Mouse (Mus musculus) stomach, embryonic 14.5 days (tissue): ENCODE results near the gene Arel1. TPM values are rescaled to one million over a fixed set of nuclear protein-coding genes. Genes with fewer than 3 reads are reported as not detected.

ENCODE experiments used
- polyA plus RNA-seq: library from polyadenylated mRNA; unstranded; fragments of >200 nt; fragmentation: Nextera tagmentation; extraction: Ambion mirVana; gene quantifications from 2 replicates; pipeline ENCODE4 v1.2.1, GENCODE M21; 2014

The Arel1 gene
- polyA plus RNA-seq, 1 experiment from 2014 or later: 15.1 TPM

Other genes with a start within 250 kb of the Arel1 start
- 66.2 and 66.6 TPM in 2 replicates for gene Npc2, start 197.7 kb downstream of the Arel1 start, polyA plus RNA-seq
- 122 and 137 TPM in 2 replicates for gene Isca2, start 197.6 kb downstream of the Arel1 start, polyA plus RNA-seq
- 0.36 and 0.45 TPM in 2 replicates for gene Ltbp2, start 94.4 kb downstream of the Arel1 start, polyA plus RNA-seq
- 145 and 147 TPM in 2 replicates for gene Fcf1, start within 50 bp of the Arel1 start, polyA plus RNA-seq
- 50.8 and 54.5 TPM in 2 replicates for gene Ylpm1, start 25.4 kb upstream of the Arel1 start, polyA plus RNA-seq
- 4.4 and 5.3 TPM in 2 replicates for gene Prox2, start 139.9 kb upstream of the Arel1 start, polyA plus RNA-seq
- gene Dlst, start 139.9 kb upstream of the Arel1 start, polyA plus RNA-seq: 99.1 and 102 TPM in 2 replicates
- 1.5 and 1.8 TPM in 2 replicates for gene Rps6kl1, start 180.4 kb upstream of the Arel1 start, polyA plus RNA-seq
- 18.2 and 21.8 TPM in 2 replicates for gene Pgf, start 206.9 kb upstream of the Arel1 start, polyA plus RNA-seq
- 81.1 and 82.5 TPM in 2 replicates for gene Eif2b2, start 248.6 kb upstream of the Arel1 start, polyA plus RNA-seq